Mouse (Mus musculus): ENCODE measurements around the gene Gm3233.
"Not testable (repeated sequence)": the region's sequence is repeated elsewhere in the genome, so short reads cannot be mapped to it uniquely, and the experiment has no call there.

DNA sequence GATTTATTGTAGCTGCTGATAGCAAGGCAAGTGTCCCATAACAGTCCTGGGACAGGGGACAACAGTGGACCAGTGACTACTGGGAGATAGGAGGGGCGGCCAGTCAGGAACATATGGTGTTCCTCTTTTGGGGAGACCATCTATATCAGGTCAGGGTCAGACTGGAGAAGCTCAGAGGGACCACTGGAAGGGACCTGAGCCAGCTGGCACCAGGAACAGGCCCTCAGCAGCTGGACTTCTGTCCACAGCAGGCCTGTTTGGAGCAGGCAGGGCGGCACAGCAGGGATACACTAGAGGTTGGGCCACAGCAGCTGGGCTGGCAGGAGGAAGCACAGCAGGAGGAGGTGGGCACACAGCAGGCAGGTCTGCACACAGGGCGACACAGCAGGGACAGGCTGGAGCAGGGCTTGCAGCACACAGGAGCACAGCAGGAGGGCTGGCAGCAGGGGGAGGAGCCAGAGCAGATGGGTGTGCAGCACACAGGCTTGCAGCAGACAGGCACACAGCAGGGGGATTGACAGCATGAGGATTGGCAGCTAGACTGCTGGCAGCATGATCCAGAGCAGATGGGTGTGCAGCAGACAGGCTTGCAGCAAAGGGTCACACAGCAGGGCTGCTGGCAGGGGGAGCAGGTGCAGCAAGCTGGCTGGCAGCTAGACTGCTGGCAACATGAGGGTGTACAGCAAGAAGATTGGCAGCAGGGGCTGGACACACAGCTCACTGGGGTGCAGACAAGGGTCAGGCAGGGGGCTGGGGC, 38.9 kb upstream of the Gm3233 start:
- not testable (repeated sequence) for TF ChIP-seq ZC3H11A (IDR thresholded peaks at IDR 0.05; ENCODE audit: borderline replicate concordance, low read depth, low read length); MAFK (IDR thresholded peaks at IDR 0.05; ENCODE audit: insufficient read depth, low read depth, low read length); ZNF384 (IDR thresholded peaks at IDR 0.05; ENCODE audit: low read depth, low read length); HCFC1 (IDR thresholded peaks at IDR 0.05; ENCODE audit: borderline replicate concordance, insufficient read depth, low read length); CHD2 (IDR thresholded peaks at IDR 0.05; ENCODE audit: low read depth, low read length)

All from ES-E14 (cell line).